Mouse (Mus musculus): ENCODE data around the gene Gfpt1.

GRCm38 (mm10) chr6:87111493-87111892 is 68.8 kb downstream of the Gfpt1 start:
- TF ChIP-seq CTCF (conservative IDR thresholded peaks at IDR 0.05; ENCODE audit: insufficient read depth, insufficient read length, low read depth, low read length) (no peak), POLR2A (IDR thresholded peaks at IDR 0.05; ENCODE audit: low read depth, low read length) (no peak)

Data from kidney, adult 2 months (tissue).